Mouse (Mus musculus) heart, embryonic 11.5 days (tissue): ENCODE data around the gene Olfr1508. TPM values are rescaled to one million over a fixed set of nuclear protein-coding genes. Genes with fewer than 3 reads are reported as not detected.

Experiments used
- polyA plus RNA-seq: library from polyadenylated mRNA; unstranded; fragments of >200 nt; fragmentation: Nextera tagmentation; extraction: Ambion mirVana; gene quantifications from 2 replicates; pipeline ENCODE4 v1.2.1, GENCODE M21; 2014

The Olfr1508 gene
- polyA plus RNA-seq, 1 experiment from 2014 or later: not detected

Other genes with a start within 250 kb of the Olfr1508 start
- gene Chd8, start 209.7 kb downstream of the Olfr1508 start, polyA plus RNA-seq: 34.5 and 36.9 TPM in 2 replicates
- 36.5 and 43.8 TPM in 2 replicates for gene Tox4, start 188.3 kb downstream of the Olfr1508 start, polyA plus RNA-seq
- gene Rab2b, start 187.9 kb downstream of the Olfr1508 start, polyA plus RNA-seq: 16.4 and 20.8 TPM in 2 replicates
- gene Mettl3, start 162.4 kb downstream of the Olfr1508 start, polyA plus RNA-seq: 29.3 and 30.7 TPM in 2 replicates
- 9.8 and 12.0 TPM in 2 replicates for gene Sall2, start 138.7 kb downstream of the Olfr1508 start, polyA plus RNA-seq
- gene Olfr1513, start 111.1 kb downstream of the Olfr1508 start, polyA plus RNA-seq: not detected in 2 replicates
- not detected in 2 replicates for gene Olfr1512, start 88.3 kb downstream of the Olfr1508 start, polyA plus RNA-seq
- not detected in 2 replicates for gene Olfr1511, start 70.1 kb downstream of the Olfr1508 start, polyA plus RNA-seq
- not detected in 2 replicates for gene Olfr1510, start 53.1 kb downstream of the Olfr1508 start, polyA plus RNA-seq
- gene Olfr1509, start 24.5 kb downstream of the Olfr1508 start, polyA plus RNA-seq: not detected in 2 replicates
- not detected in 2 replicates for gene Olfr1507, start 28.3 kb upstream of the Olfr1508 start, polyA plus RNA-seq